Mouse (Mus musculus): ENCODE measurements around the gene Hectd2.

The Hectd2 gene

GRCm38 (mm10) chr19:36645308-36645889 lies 91.0 kb downstream of the Hectd2 start:
- DNase-seq (ENCODE audit: low read depth, low spot score) = no peak

DNA sequence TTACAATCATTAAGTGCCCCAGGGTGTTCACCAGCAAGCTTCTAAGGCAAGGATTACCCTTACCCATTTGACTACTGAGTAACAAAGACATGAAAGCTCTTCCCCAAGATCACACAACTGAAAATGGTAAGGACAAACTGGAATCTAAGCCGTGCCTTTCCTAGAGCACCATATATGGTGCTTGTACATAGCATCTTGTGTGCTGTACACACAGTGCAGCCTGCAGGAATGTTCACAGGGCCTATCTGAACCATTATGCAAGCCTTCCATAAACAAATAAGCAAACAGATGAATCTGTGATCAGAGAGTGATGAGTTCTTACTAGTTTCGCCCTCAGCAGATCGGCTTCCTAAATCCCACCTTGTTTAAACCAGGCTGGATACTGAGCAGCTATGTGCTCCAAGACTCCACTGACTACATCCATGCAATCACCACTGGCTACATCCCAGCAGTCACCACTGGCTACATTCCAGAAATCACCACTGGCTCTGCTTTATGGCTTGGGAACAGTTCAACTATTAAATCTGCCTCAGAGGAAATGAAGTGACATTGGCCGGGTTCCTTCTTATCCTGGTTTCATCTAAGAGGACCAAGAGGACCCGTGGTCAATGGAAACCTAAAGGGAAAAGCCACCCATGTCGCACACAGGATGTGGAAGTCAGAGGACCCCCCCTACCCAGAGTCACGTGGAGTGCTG lies 91.8 kb downstream of the Hectd2 start:
- no peak for DNase-seq (ENCODE audit: low read depth, low spot score)

GRCm38 (mm10) chr19:36652686-36653085 lies 98.2 kb downstream of the Hectd2 start:
- no peak for DNase-seq (ENCODE audit: low read depth, low spot score)

GRCm38 (mm10) chr19:36662734-36663133 lies 108.3 kb downstream of the Hectd2 start:
- DNase-seq (ENCODE audit: low read depth, low spot score) = no peak

- no peak for DNase-seq (ENCODE audit: low read depth, low spot score)
Observed at GRCm38 (mm10) chr19:36663918-36664317, 109.5 kb downstream of the Hectd2 start.

GRCm38 (mm10) chr19:36664417-36664816 lies 110.0 kb downstream of the Hectd2 start:
- DNase-seq (ENCODE audit: low read depth, low spot score) = no peak

DNA sequence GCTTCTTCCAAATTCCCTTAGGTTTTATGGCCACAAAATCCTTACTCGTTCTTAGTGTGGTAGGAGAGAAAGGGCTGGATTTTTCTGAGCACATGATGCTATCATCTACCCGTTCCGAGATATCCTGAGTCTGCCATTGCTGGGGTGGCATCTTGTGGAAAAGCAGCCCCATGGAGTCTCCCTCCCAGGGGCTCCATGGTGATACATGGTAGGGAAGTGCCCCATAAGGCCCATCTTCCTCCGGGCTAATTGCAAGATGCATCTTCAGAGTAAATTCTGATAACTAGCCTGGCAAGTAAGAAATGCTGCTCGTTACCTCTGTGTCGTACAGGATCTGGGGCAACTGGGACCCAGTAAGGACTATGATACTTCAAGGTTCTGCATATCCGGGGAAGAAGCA lies 110.8 kb downstream of the Hectd2 start:
- DNase-seq (ENCODE audit: low read depth, low spot score) = no peak

GRCm38 (mm10) chr19:36665641-36666040 lies 111.2 kb downstream of the Hectd2 start:
- no peak for DNase-seq (ENCODE audit: low read depth, low spot score)

- DNase-seq (ENCODE audit: low read depth, low spot score) = no peak
Observed at GRCm38 (mm10) chr19:36666471-36666870, 112.0 kb downstream of the Hectd2 start.

DNA sequence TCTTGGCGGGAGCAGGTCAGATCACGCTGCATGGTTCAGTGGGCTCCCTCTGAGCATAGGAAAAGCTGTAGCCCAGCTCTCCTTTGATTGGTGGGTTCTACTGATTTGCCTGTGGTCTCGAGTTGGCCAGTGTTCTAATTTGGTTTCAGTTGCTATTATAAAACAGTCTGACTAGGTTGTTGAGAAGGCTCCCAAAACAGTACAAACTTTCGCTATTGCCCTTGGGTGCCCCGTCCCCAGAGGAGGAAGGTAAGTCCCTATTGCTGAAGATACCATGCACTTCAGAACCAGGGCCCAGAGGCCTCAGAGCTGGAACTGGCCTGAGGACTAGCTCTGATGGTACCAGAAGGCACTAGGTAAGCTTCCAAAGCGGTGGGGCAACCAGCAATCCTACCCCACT lies 112.9 kb downstream of the Hectd2 start:
- DNase-seq (ENCODE audit: low read depth, low spot score) = no peak

DNA sequence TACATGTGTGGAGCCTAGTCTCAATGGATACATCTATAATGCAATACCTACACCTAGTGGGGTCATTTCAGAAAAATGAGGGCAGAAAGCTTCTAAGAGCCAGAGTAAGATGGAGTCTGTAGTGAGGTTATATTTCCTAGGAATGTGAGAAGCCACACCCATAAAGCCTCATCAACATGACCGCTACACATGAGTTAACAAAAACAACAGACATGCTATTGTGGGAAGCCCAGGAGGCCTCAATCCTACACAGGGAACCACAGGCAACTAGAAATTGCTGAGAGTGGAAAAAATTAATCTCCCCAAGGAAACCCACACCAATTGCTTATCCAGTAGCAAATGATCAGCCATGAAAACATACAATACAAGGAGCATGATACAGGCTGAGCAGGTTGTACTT lies 113.7 kb downstream of the Hectd2 start:
- DNase-seq (ENCODE audit: low read depth, low spot score) = no peak

- no peak for DNase-seq (ENCODE audit: low read depth, low spot score)
Observed at GRCm38 (mm10) chr19:36668881-36669639, 114.6 kb downstream of the Hectd2 start.

DNA sequence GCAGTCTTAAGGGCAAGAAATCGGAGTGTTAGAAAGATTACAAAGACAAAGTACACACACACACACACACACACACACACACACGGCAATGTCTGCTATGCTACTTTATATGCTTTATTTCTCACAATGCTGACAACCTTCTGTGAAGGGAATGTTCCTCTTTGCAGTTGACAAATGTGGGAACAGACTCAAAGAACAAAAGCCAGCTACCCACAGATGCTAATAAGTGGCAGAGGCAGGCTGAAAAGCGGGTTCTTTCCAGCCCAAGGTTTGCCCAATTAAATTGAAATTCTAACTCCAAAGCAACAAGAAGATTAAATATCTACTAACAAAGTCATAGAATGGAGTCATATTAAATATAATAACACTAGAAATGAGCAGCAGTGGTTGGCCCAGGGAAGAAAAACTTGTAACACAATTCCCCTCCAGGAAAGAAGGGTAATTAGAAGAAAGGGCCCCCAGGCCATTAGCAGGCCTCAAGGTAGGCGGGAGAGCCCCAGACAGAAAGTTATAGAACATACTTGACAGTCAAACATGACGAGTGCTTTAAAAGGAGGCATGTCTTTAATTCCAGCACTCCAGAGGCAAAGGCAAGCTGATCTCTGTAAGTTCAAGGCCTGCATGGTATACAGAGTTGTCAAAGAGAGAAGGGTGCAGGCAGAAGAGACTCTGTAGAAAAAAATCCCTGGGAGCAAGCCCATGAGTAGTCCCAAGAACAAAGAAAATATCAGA lies 115.4 kb downstream of the Hectd2 start:
- no peak for DNase-seq (ENCODE audit: low read depth, low spot score)

Measured in retina, postnatal 7 days (tissue).